Mouse (Mus musculus): ENCODE data around the gene Rae1. TPM values are rescaled to one million over a fixed set of nuclear protein-coding genes. Genes with fewer than 3 reads are reported as not detected.

Rae1 gene
- total RNA-seq, 2 experiments from 2014 or later = 12.4 to 14.4 TPM

- peak; percentile 83 for DNase-seq
- Histone ChIP-seq H3K4me3 (peak overlapping the region; percentile 63), H3K27ac (peak overlapping the region; percentile 98)
- TF ChIP-seq CTCF (IDR thresholded peaks at IDR 0.05) = no peak
- intact Hi-C loops (cut with DNase I) = loop anchor here (5.0 kb wide), 1 partner anchor 36 kb away; no protein-coding TSS in a partner anchor
Observed at GRCm38 (mm10) chr2:173046582-173047297, 46.8 kb downstream of the Rae1 start.

- Histone ChIP-seq H3K4me3 (peak overlapping the region; percentile 63), H3K27ac (peak overlapping the region; percentile 98)
- no peak for TF ChIP-seq CTCF (IDR thresholded peaks at IDR 0.05)
- intact Hi-C loops (cut with DNase I) = loop anchor here (5.0 kb wide), 1 partner anchor 35 kb away; no protein-coding TSS in a partner anchor
- DNase-seq = peak; percentile 24
Observed at GRCm38 (mm10) chr2:173047471-173047870, 47.6 kb downstream of the Rae1 start.

- DNase-seq = peak; percentile 16
- H3K27ac ChIP-seq = peak overlapping the region; percentile 98
- H3K4me3 ChIP-seq = no peak overlapping the region
- no peak for TF ChIP-seq CTCF (IDR thresholded peaks at IDR 0.05)
- intact Hi-C loops (cut with DNase I) = loop anchor here (5.0 kb wide), 1 partner anchor 34 kb away; no protein-coding TSS in a partner anchor
Observed at GRCm38 (mm10) chr2:173048041-173048745, 48.3 kb downstream of the Rae1 start.

GRCm38 (mm10) chr2:173049231-173049630, 49.3 kb downstream of the Rae1 start:
- intact Hi-C loops (cut with DNase I) = loop anchor here (5.0 kb wide), 1 partner anchor 33 kb away; no protein-coding TSS in a partner anchor
- DNase-seq = peak; percentile 8
- TF ChIP-seq CTCF (IDR thresholded peaks at IDR 0.05) = no peak
- H3K4me3 ChIP-seq = no peak overlapping the region
- H3K27ac ChIP-seq = peak overlapping the region; percentile 53; the same call in 1 of the 2 replicates

- H3K27ac ChIP-seq = peak overlapping the region; percentile 53; the same call in 1 of the 2 replicates
Observed at GRCm38 (mm10) chr2:173049817-173050216, 49.9 kb downstream of the Rae1 start.

GRCm38 (mm10) chr2:173050604-173051382, 50.9 kb downstream of the Rae1 start:
- DNase-seq = peak; percentile 16
- H3K27ac ChIP-seq = peak overlapping the region; percentile 6
- TF ChIP-seq CTCF (IDR thresholded peaks at IDR 0.05) = no peak
- no peak overlapping the region for H3K4me3 ChIP-seq
- intact Hi-C loops (cut with DNase I) = no loop called here

More at GRCm38 (mm10) chr2:173049817-173050216, 49.9 kb downstream of the Rae1 start:
- intact Hi-C loops (cut with DNase I) = loop anchor here (5.0 kb wide), 1 partner anchor 32 kb away; no protein-coding TSS in a partner anchor
- DNase-seq = peak; percentile 37
- H3K4me3 ChIP-seq = no peak overlapping the region
- TF ChIP-seq CTCF (IDR thresholded peaks at IDR 0.05) = no peak

GRCm38 (mm10) chr2:173052881-173053280, 53.0 kb downstream of the Rae1 start:
- TF ChIP-seq CTCF (IDR thresholded peaks at IDR 0.05) = no peak
- peak overlapping the region; percentile 64; the same call in 1 of the 2 replicates for H3K27ac ChIP-seq
- no peak for DNase-seq
- intact Hi-C loops (cut with DNase I) = no loop called here
- no peak overlapping the region for H3K4me3 ChIP-seq

- Histone ChIP-seq H3K4me3 (no peak overlapping the region), H3K27ac (peak overlapping the region; percentile 72)
- intact Hi-C loops (cut with DNase I) = no loop called here
- TF ChIP-seq CTCF (IDR thresholded peaks at IDR 0.05) = no peak
- DNase-seq = no peak
Observed at GRCm38 (mm10) chr2:173053846-173054245, 53.9 kb downstream of the Rae1 start.

GRCm38 (mm10) chr2:173056303-173056881, 56.5 kb downstream of the Rae1 start:
- Histone ChIP-seq H3K4me3 (no peak overlapping the region), H3K27ac (peak overlapping the region; percentile 92)
- TF ChIP-seq CTCF (IDR thresholded peaks at IDR 0.05) = no peak
- DNase-seq = no peak
- intact Hi-C loops (cut with DNase I) = no loop called here

GRCm38 (mm10) chr2:173056882-173057315, 57.0 kb downstream of the Rae1 start:
- Histone ChIP-seq H3K4me3 (no peak overlapping the region), H3K27ac (peak overlapping the region; percentile 92)
- intact Hi-C loops (cut with DNase I) = no loop called here
- TF ChIP-seq CTCF (IDR thresholded peaks at IDR 0.05) = no peak
- no peak for DNase-seq

GRCm38 (mm10) chr2:173057623-173058022, 57.7 kb downstream of the Rae1 start:
- intact Hi-C loops (cut with DNase I) = no loop called here

GRCm38 (mm10) chr2:173058263-173058662, 58.3 kb downstream of the Rae1 start:
- intact Hi-C loops (cut with DNase I) = no loop called here
- Histone ChIP-seq H3K4me3 (peak overlapping the region; percentile 55), H3K27ac (peak overlapping the region; percentile 92)
- no peak for DNase-seq
- TF ChIP-seq CTCF (IDR thresholded peaks at IDR 0.05) = no peak

More at GRCm38 (mm10) chr2:173057623-173058022, 57.7 kb downstream of the Rae1 start:
- Histone ChIP-seq H3K4me3 (peak overlapping the region; percentile 55), H3K27ac (peak overlapping the region; percentile 92)
- peak; percentile 86 for DNase-seq
- no peak for TF ChIP-seq CTCF (IDR thresholded peaks at IDR 0.05)
